Mouse (Mus musculus): ENCODE results near the gene Rnf166.
A peak's percentile ranks its signal among the peaks of the same experiment; 100 is the strongest.

DNA sequence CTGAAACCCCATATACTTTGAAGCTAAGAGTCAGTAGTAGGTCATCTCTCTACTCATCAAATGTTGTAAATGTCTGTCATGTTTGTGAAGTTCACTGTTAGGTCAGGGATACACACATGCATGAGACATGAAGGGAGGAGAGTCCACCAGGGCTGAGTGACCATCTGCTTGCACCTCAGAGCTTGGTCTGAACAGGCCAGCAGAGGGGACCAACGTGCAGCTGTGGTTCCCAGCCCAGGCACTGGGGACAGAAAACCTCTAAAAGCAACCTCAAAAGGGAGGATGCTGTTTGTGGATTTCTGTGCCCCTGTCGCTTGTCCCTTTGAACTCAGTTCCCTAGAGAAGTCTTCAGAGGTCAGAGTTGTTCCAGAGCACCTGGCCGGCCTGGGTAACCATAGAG, 30.7 kb downstream of the Rnf166 start:
- TF ChIP-seq CTCF (IDR thresholded peaks at IDR 0.05) (peak; percentile 56), POLR2A (IDR thresholded peaks at IDR 0.05; ENCODE audit: insufficient read depth, low read depth, low read length) (no peak)
